Mouse (Mus musculus): ENCODE data around the gene A730015C16Rik.

A730015C16Rik gene

DNA sequence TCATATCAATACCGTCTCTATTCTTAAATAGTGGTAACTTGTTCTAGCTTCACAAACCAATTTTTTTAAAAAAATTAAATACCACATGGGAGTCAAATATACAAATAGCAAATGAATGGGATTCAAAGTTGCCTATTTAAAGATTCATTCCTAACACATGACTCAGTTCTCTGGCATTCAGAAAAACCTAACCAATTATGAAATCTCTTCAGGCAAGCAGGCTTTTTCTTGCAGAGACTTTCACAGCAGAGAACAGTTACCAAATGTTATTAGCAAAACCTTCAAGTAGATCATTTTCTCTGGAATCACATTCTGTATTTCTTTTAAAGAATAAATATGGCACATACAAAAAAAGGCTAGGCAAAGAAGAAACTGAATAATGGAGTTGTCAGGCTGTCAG is 17.7 kb downstream of the A730015C16Rik start:
- DNase-seq (ENCODE audit: low spot score in 2 of 2) = no peak

DNA sequence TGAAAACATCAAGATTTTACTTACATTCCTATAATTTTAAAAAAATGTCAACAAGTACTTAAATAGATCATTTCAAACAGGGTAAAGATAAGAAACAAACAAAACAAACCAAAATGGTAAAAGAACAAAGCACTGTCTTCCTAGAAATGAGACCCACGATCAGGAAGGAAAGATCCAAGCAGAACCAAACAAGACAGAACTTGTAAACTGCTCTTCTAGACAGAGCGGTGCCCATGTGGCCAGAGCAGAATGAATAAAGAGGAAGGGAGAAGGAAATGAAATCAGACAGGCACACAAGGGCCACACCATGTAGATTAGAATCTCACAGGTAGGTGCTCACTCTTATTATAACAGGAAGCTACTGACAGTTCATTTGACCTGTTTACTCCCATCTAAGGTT is 21.8 kb downstream of the A730015C16Rik start:
- DNase-seq (ENCODE audit: low spot score in 2 of 2) = peak in 1 of 2 experiments; percentile 10

DNA sequence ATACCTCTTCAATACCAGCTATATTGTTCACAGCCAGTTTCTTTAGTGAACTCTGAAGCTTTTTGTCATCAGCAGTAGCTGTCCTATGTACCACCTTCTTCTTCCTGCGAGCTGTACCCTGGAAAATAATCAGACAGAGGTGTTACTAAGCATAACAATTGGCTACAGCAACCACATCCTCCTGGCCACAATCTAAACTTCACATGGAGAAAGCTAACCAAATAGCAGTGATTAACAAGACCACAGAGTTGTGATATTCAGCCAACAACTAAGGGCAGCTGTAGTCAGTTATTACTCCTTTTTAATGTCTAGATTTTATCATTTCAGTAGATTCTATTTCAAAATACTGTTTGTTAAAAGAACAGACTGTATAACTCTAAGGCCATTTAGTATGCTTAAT is 22.3 kb downstream of the A730015C16Rik start:
- DNase-seq (ENCODE audit: low spot score in 2 of 2) = no peak

DNA sequence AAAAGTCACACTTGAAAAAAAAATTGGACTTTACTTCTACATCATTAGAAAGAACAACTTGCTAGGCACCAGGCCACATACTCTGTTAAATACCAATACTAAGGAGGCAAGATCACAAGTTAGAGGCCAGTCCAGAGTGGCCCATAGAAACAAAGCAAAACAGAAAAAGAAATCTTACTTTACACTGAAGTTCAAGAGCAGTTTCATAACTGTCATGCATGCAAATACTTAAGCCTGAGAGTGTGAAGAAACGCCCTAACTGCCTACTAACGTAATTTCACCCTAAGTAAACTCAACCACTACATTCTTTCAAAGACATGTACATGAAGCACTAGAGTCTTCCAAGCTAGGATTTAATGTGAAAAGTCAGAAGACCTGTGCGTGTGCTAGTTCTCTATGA is 22.7 kb downstream of the A730015C16Rik start:
- no peak for DNase-seq (ENCODE audit: low spot score in 2 of 2)

DNA sequence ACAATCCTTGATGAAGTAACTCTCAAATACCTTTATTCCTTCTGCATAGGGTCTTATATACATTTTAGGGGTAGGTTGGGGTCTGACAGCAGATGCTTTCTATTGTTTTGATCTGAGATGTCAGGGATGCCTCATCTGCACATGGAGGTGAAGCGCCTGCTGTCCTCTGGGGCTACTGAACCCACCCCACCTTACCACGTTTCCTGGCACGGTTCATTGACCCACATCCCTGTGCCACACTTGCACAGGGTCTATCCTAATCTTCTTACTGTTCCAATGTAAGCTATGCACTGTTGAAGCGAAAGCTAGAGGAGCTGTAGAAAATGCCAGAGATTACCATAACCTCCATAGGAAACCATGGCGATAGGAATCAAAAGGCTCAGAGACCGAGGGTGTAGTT is 36.9 kb downstream of the A730015C16Rik start:
- DNase-seq (ENCODE audit: low spot score in 2 of 2) = no peak

DNA sequence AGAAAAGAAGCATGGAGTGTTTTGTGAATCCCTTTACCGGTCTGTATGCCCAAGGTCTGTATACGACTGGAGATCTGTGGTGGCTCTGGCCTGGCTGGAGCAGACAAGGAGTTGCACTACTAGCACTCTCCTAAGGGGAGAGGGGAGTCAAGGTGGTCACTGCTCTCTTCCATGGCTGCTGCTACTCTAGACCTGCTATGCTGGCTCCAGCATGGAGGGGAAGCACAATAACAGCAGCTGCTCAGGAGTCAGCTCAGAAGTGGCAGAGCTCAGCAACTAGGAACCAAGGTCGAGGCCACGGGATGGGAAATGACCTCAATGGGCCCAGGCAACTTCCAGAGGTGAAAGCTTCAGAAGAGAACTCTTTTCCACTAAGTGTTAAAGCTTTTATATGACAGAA is 37.3 kb downstream of the A730015C16Rik start:
- no peak for DNase-seq (ENCODE audit: low spot score in 2 of 2)

DNA sequence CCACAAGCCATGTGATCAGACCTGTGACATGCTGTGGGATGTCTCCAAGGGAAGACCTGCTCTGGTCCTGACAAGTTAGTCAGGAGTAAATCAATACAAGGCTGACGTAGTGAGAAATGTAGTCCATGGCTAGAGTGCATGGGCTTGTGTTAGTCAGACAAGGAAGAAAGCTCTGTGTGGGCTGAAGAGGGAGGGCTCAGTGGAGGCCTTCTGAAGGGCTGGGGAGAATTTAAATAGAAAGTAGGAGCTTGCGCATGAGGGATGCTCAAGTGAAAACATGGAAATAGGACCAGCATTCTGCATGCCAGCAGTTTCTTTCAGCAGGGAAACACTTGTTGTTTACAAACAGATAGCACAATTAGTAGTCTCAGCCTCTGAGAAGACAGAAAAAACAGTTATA is 44.9 kb downstream of the A730015C16Rik start:
- no peak for DNase-seq (ENCODE audit: low spot score in 2 of 2)

- DNase-seq (ENCODE audit: low spot score in 2 of 2) = peak; percentile 28 to 61
Observed at GRCm38 (mm10) chr4:108798083-108798830, 50.2 kb downstream of the A730015C16Rik start.
